Mouse (Mus musculus) spleen, adult 2 months (tissue): ENCODE results near the gene Tent4b. TPM values are rescaled to one million over a fixed set of nuclear protein-coding genes. Genes with fewer than 3 reads are reported as not detected.
A peak's percentile ranks its signal among the peaks of the same experiment; 100 is the strongest.

Experiments used
- DNase-seq, 2 experiments: peaks; one replicate each; pipeline versions ENCODE4 v3.0.0 to v3.0.0-alpha.2; 2012 to 2021; ENCODE audit warnings: low spot score in 2 of 2, low read depth in 1 of 2
- H3K27ac ChIP-seq: fragments of 200-500 bp; 2 replicates; pipeline ENCODE4 v1.5.1; 2012; ENCODE audit warnings: low read length, inconsistent platforms; ENCODE audit not compliant: insufficient read depth
- H3K27me3 ChIP-seq: fragments of 200-500 bp; 2 replicates; pipeline ENCODE4 v1.6.1; 2012; ENCODE audit warnings: mild to moderate bottlenecking, moderate library complexity, low read length, inconsistent platforms; ENCODE audit not compliant: control insufficient read depth, insufficient read depth
- H3K36me3 ChIP-seq: fragments of 200-500 bp; 2 replicates; pipeline ENCODE4 v1.6.1; 2012; ENCODE audit warnings: mild to moderate bottlenecking, low read length, inconsistent platforms; ENCODE audit not compliant: control insufficient read depth, insufficient read depth
- H3K4me1 ChIP-seq: fragments of 200-500 bp; 2 replicates; pipeline ENCODE4 v1.6.1; 2011; ENCODE audit warnings: inconsistent platforms; ENCODE audit not compliant: control insufficient read depth, insufficient read depth, insufficient read length
- H3K4me3 ChIP-seq: fragments of 200-500 bp; 2 replicates; pipeline ENCODE4 v1.5.1; 2011; ENCODE audit warnings: mild to moderate bottlenecking, inconsistent platforms; ENCODE audit not compliant: insufficient read depth, insufficient read length; ENCODE audit errors: extremely low read depth
- CTCF ChIP-seq: fragments of 200-500 bp; IDR thresholded peaks from 2 replicates; pipeline ENCODE4 v1.5.1; 2011; ENCODE audit warnings: mild to moderate bottlenecking, inconsistent platforms; ENCODE audit not compliant: insufficient read depth, insufficient read length, insufficient replicate concordance; ENCODE audit errors: extremely low read depth
- POLR2A ChIP-seq: fragments of 200-500 bp; IDR thresholded peaks from 2 replicates; pipeline ENCODE4 v1.6.1; 2011; ENCODE audit warnings: low read depth, low read length, inconsistent platforms
- WGBS: fragments of 180-500 bp; shearing (Covaris S2); methylation state at CpG from one replicate; pipeline ENCODE4 v1.1.7; 2018; 5-methylcytosine and 5-hydroxymethylcytosine counted together
- polyA plus RNA-seq: library from polyadenylated mRNA; depleted of rRNA; stranded (reverse); fragments of >200 nt; gene quantifications from 2 replicates; pipeline ENCODE4 v1.2.3, GENCODE M21; 2012; rRNA removed

The Tent4b gene
- 15.3 and 18.1 TPM in 2 replicates for polyA plus RNA-seq

GRCm38 (mm10) chr8:88198945-88199571 is at the start of gene Tent4b:
Gene Tent4b, plus strand, starts transcription at chr8:88199213.
- WGBS: under 1% methylated on average over 92 of the region's 97 CpGs
- Histone ChIP-seq H3K27me3 (no peaks in the 10 kb centered on the region; the same call in 1 of the 2 replicates), H3K4me1 (peaks cover 14% of the 10 kb centered on the region), H3K27ac (peak within 1 kb of the TSS; percentile 99), H3K36me3 (no peaks in the 10 kb centered on the region), H3K4me3 (peak within 1 kb of the TSS; percentile 99)
- peak; percentile 80 to 90 for DNase-seq
- TF ChIP-seq CTCF: no peak
- peak; percentile 59 for TF ChIP-seq POLR2A

- 89% methylated on average over 6 of the region's 6 CpGs for WGBS
Observed at GRCm38 (mm10) chr8:88150910-88151371, 48.1 kb upstream of the Tent4b start.

GRCm38 (mm10) chr8:88160237-88160995 is 38.6 kb upstream of the Tent4b start:
- Histone ChIP-seq H3K27me3 (no peaks in the 10 kb centered on the region), H3K36me3 (peaks cover 24% of the 10 kb centered on the region), H3K4me1 (no peaks in the 10 kb centered on the region), H3K4me3 (no peak overlapping the region), H3K27ac (no peak overlapping the region)
- WGBS: 91% methylated on average over 10 of the region's 10 CpGs
- no peak for DNase-seq
- TF ChIP-seq CTCF: no peak
- TF ChIP-seq POLR2A: no peak

More at GRCm38 (mm10) chr8:88150910-88151371, 48.1 kb upstream of the Tent4b start:
- H3K4me3 ChIP-seq: no peak overlapping the region
- no peaks in the 10 kb centered on the region for H3K27me3 ChIP-seq
- no peak overlapping the region for H3K27ac ChIP-seq
- TF ChIP-seq CTCF: no peak
- TF ChIP-seq POLR2A: no peak
- no peaks in the 10 kb centered on the region for H3K4me1 ChIP-seq
- DNase-seq: no peak
- peaks cover 22% of the 10 kb centered on the region for H3K36me3 ChIP-seq

- no peak overlapping the region for H3K27ac ChIP-seq
- 80% methylated on average over 5 of the region's 5 CpGs for WGBS
- TF ChIP-seq CTCF (peak; percentile 45; the same call in 1 of the 2 replicates), POLR2A (no peak)
- no peaks in the 10 kb centered on the region for H3K4me1 ChIP-seq
- no peak overlapping the region for H3K4me3 ChIP-seq
- H3K36me3 ChIP-seq: peaks cover 26% of the 10 kb centered on the region
- H3K27me3 ChIP-seq: no peaks in the 10 kb centered on the region
- DNase-seq: peak; percentile 25 to 62
Observed at GRCm38 (mm10) chr8:88161439-88161838, 37.6 kb upstream of the Tent4b start.

- 69% methylated on average over 7 of the region's 7 CpGs for WGBS
- H3K4me1 ChIP-seq: no peaks in the 10 kb centered on the region; the same call in 1 of the 2 replicates
- H3K27me3 ChIP-seq: no peaks in the 10 kb centered on the region
- no peak overlapping the region for H3K27ac ChIP-seq
- TF ChIP-seq CTCF (no peak), POLR2A (no peak)
- peak in 1 of 2 experiments; percentile 14 for DNase-seq
- H3K4me3 ChIP-seq: no peak overlapping the region
- peaks cover 6% of the 10 kb centered on the region for H3K36me3 ChIP-seq
Observed at GRCm38 (mm10) chr8:88175264-88175663, 23.7 kb upstream of the Tent4b start.

GRCm38 (mm10) chr8:88177291-88177690 is 21.7 kb upstream of the Tent4b start:
- 72% methylated on average over 8 of the region's 8 CpGs for WGBS

More at GRCm38 (mm10) chr8:88177291-88177690, 21.7 kb upstream of the Tent4b start:
- Histone ChIP-seq H3K4me1 (no peaks in the 10 kb centered on the region; the same call in 1 of the 2 replicates), H3K27me3 (no peaks in the 10 kb centered on the region), H3K27ac (no peak overlapping the region), H3K36me3 (no peaks in the 10 kb centered on the region; the same call in none of the 2 replicates), H3K4me3 (no peak overlapping the region)
- no peak for DNase-seq
- TF ChIP-seq POLR2A (no peak), CTCF (no peak)
